Mouse (Mus musculus) erythroblast, embryonic 14.5 days (primary cell): ENCODE results near the gene Larp7. TPM values are rescaled to one million over a fixed set of nuclear protein-coding genes. Genes with fewer than 3 reads are reported as not detected.
A peak's percentile ranks its signal among the peaks of the same experiment; 100 is the strongest.

Experiments
- H3K27me3 ChIP-seq: 2 replicates; pipeline ENCODE4 v1.6.1; 2012; ENCODE audit warnings: inconsistent platforms; ENCODE audit not compliant: control insufficient read depth
- H3K36me3 ChIP-seq: 2 replicates; pipeline ENCODE4 v1.6.1; 2012; ENCODE audit warnings: mild to moderate bottlenecking, inconsistent platforms; ENCODE audit not compliant: control insufficient read depth
- H3K4me1 ChIP-seq: 2 replicates; pipeline ENCODE4 v1.6.1; 2012; ENCODE audit warnings: inconsistent platforms; ENCODE audit not compliant: control insufficient read depth
- H3K4me3 ChIP-seq: replicated peaks from 2 replicates; pipeline ENCODE3; 2012; ENCODE audit warnings: moderate library complexity, mild to moderate bottlenecking, inconsistent platforms
- H3K9me3 ChIP-seq: 2 replicates; pipeline ENCODE4 v1.6.1; 2012; ENCODE audit warnings: low read length, inconsistent platforms, mixed read lengths; ENCODE audit not compliant: control insufficient read depth
- GATA1 ChIP-seq: IDR thresholded peaks from 2 replicates; pipeline ENCODE4 v1.6.1; 2012; ENCODE audit warnings: low read length, inconsistent platforms, mixed read lengths
- TAL1 ChIP-seq: IDR thresholded peaks from 3 replicates; pipeline ENCODE4 v1.6.1; 2012; ENCODE audit warnings: low read length, inconsistent platforms, mixed read lengths
- polyA plus RNA-seq: library from polyadenylated mRNA; stranded (reverse); fragments of >175 nt; gene quantifications from 2 replicates; pipeline ENCODE4 v1.2.3, GENCODE M21; 2012

Gene Larp7
- 7.2 TPM in 2 replicates for polyA plus RNA-seq

- H3K4me3 ChIP-seq = peak within 1 kb of the TSS; percentile 70
- no peaks in the 10 kb centered on the region for H3K27me3 ChIP-seq
- peaks cover 26% of the 10 kb centered on the region for H3K4me1 ChIP-seq
- peaks cover 35% of the 10 kb centered on the region for H3K36me3 ChIP-seq
- TF ChIP-seq GATA1 = no peak
- no peak for TF ChIP-seq TAL1
- no peaks in the 10 kb centered on the region for H3K9me3 ChIP-seq
Measured at GRCm38 (mm10) chr3:127552973-127553719, at the start of gene Larp7, which contains the start of gene Zgrf1. Larp7 (minus strand) TSS chr3:127553349. Zgrf1 (plus strand) TSS chr3:127553489.

- Histone ChIP-seq H3K4me1 (no peaks in the 10 kb centered on the region), H3K27me3 (no peaks in the 10 kb centered on the region), H3K4me3 (no peak overlapping the region), H3K9me3 (no peaks in the 10 kb centered on the region), H3K36me3 (peaks cover 88% of the 10 kb centered on the region)
- TF ChIP-seq GATA1 (no peak), TAL1 (no peak)
Measured at GRCm38 (mm10) chr3:127597136-127597535, 44.0 kb upstream of the Larp7 start.

- Histone ChIP-seq H3K9me3 (no peaks in the 10 kb centered on the region), H3K36me3 (peaks cover 94% of the 10 kb centered on the region), H3K4me3 (no peak overlapping the region), H3K27me3 (no peaks in the 10 kb centered on the region), H3K4me1 (peaks cover 2% of the 10 kb centered on the region)
- TF ChIP-seq TAL1 (no peak), GATA1 (no peak)
Measured at GRCm38 (mm10) chr3:127572557-127572956, 19.4 kb upstream of the Larp7 start.

GRCm38 (mm10) chr3:127565129-127565528 lies 12.0 kb upstream of the Larp7 start:
- Histone ChIP-seq H3K4me3 (no peak overlapping the region), H3K27me3 (no peaks in the 10 kb centered on the region), H3K4me1 (peaks cover 7% of the 10 kb centered on the region), H3K36me3 (peaks cover 90% of the 10 kb centered on the region), H3K9me3 (no peaks in the 10 kb centered on the region)
- TF ChIP-seq GATA1 = no peak
- TF ChIP-seq TAL1 = no peak

- peaks cover 7% of the 10 kb centered on the region for H3K4me1 ChIP-seq
- TF ChIP-seq GATA1 (no peak), TAL1 (no peak)
- no peak overlapping the region for H3K4me3 ChIP-seq
- H3K27me3 ChIP-seq = no peaks in the 10 kb centered on the region
- peaks cover 90% of the 10 kb centered on the region for H3K36me3 ChIP-seq
- H3K9me3 ChIP-seq = no peaks in the 10 kb centered on the region
Measured at GRCm38 (mm10) chr3:127562974-127563373, 9.8 kb upstream of the Larp7 start.

- Histone ChIP-seq H3K27me3 (no peaks in the 10 kb centered on the region), H3K36me3 (peaks cover 80% of the 10 kb centered on the region), H3K4me3 (no peak overlapping the region), H3K4me1 (peaks cover 20% of the 10 kb centered on the region), H3K9me3 (no peaks in the 10 kb centered on the region)
- TF ChIP-seq GATA1 (no peak), TAL1 (no peak)
Measured at GRCm38 (mm10) chr3:127558201-127558600, 5.1 kb upstream of the Larp7 start.

GRCm38 (mm10) chr3:127554723-127555122 lies 1.6 kb upstream of the Larp7 start:
- H3K4me3 ChIP-seq = peak overlapping the region; percentile 70
- no peaks in the 10 kb centered on the region for H3K9me3 ChIP-seq
- H3K27me3 ChIP-seq = no peaks in the 10 kb centered on the region
- no peak for TF ChIP-seq TAL1
- TF ChIP-seq GATA1 = no peak
- peaks cover 26% of the 10 kb centered on the region for H3K4me1 ChIP-seq
- H3K36me3 ChIP-seq = peaks cover 48% of the 10 kb centered on the region

GRCm38 (mm10) chr3:127553720-127554043 lies 533 bp upstream of the Larp7 start:
- H3K4me3 ChIP-seq = peak overlapping the region; percentile 70
- H3K9me3 ChIP-seq = no peaks in the 10 kb centered on the region
- no peak for TF ChIP-seq GATA1
- TF ChIP-seq TAL1 = no peak
- peaks cover 26% of the 10 kb centered on the region for H3K4me1 ChIP-seq
- peaks cover 39% of the 10 kb centered on the region for H3K36me3 ChIP-seq
- H3K27me3 ChIP-seq = no peaks in the 10 kb centered on the region

- peaks cover 33% of the 10 kb centered on the region for H3K36me3 ChIP-seq
- peak overlapping the region; percentile 70 for H3K4me3 ChIP-seq
- no peaks in the 10 kb centered on the region for H3K9me3 ChIP-seq
- TF ChIP-seq TAL1 (no peak), GATA1 (no peak)
- H3K4me1 ChIP-seq = peaks cover 26% of the 10 kb centered on the region
- H3K27me3 ChIP-seq = no peaks in the 10 kb centered on the region
Measured at GRCm38 (mm10) chr3:127552434-127552972, 646 bp downstream of the Larp7 start.

- TF ChIP-seq TAL1 = no peak
- TF ChIP-seq GATA1 = no peak
- H3K36me3 ChIP-seq = peaks cover 48% of the 10 kb centered on the region
- peaks cover 11% of the 10 kb centered on the region for H3K4me1 ChIP-seq
- no peak overlapping the region for H3K4me3 ChIP-seq
- H3K9me3 ChIP-seq = no peaks in the 10 kb centered on the region
- no peaks in the 10 kb centered on the region for H3K27me3 ChIP-seq
Measured at GRCm38 (mm10) chr3:127547882-127548281, 5.3 kb downstream of the Larp7 start.
